Mouse (Mus musculus): ENCODE results near the gene Cdh15.

Gene Cdh15

GRCm38 (mm10) chr8:122891440-122891839 is 43.7 kb downstream of the Cdh15 start:
- peak; percentile 16 for DNase-seq (ENCODE audit: low read depth, low spot score)

- DNase-seq (ENCODE audit: low read depth, low spot score): no peak
Measured at GRCm38 (mm10) chr8:122893451-122893850, 45.7 kb downstream of the Cdh15 start.

- no peak for DNase-seq (ENCODE audit: low read depth, low spot score)
Measured at GRCm38 (mm10) chr8:122896317-122896716, 48.6 kb downstream of the Cdh15 start.

- no peak for DNase-seq (ENCODE audit: low read depth, low spot score)
Measured at GRCm38 (mm10) chr8:122897200-122897599, 49.4 kb downstream of the Cdh15 start.

- no peak for DNase-seq (ENCODE audit: low read depth, low spot score)
Measured at GRCm38 (mm10) chr8:122898018-122898417, 50.3 kb downstream of the Cdh15 start.

- no peak for DNase-seq (ENCODE audit: low read depth, low spot score)
Measured at GRCm38 (mm10) chr8:122898473-122898872, 50.7 kb downstream of the Cdh15 start.

- no peak for DNase-seq (ENCODE audit: low read depth, low spot score)
Measured at GRCm38 (mm10) chr8:122899085-122899484, 51.3 kb downstream of the Cdh15 start.

- DNase-seq (ENCODE audit: low read depth, low spot score): no peak
Measured at GRCm38 (mm10) chr8:122901476-122901875, 53.7 kb downstream of the Cdh15 start.

- DNase-seq (ENCODE audit: low read depth, low spot score): no peak
Measured at GRCm38 (mm10) chr8:122901892-122902515, 54.2 kb downstream of the Cdh15 start.

GRCm38 (mm10) chr8:122902581-122902980 is 54.8 kb downstream of the Cdh15 start:
- no peak for DNase-seq (ENCODE audit: low read depth, low spot score)

- no peak for DNase-seq (ENCODE audit: low read depth, low spot score)
Measured at GRCm38 (mm10) chr8:122903002-122903401, 55.2 kb downstream of the Cdh15 start.

- no peak for DNase-seq (ENCODE audit: low read depth, low spot score)
Measured at GRCm38 (mm10) chr8:122904496-122904895, 56.7 kb downstream of the Cdh15 start.

GRCm38 (mm10) chr8:122905346-122905745 is 57.6 kb downstream of the Cdh15 start:
- peak; percentile 92 for DNase-seq (ENCODE audit: low read depth, low spot score)

GRCm38 (mm10) chr8:122906463-122907021 is 58.8 kb downstream of the Cdh15 start:
- peak; percentile 100 for DNase-seq (ENCODE audit: low read depth, low spot score)

- DNase-seq (ENCODE audit: low read depth, low spot score): no peak
Measured at GRCm38 (mm10) chr8:122912150-122912549, 64.4 kb downstream of the Cdh15 start.

GRCm38 (mm10) chr8:122912871-122913270 is 65.1 kb downstream of the Cdh15 start:
- no peak for DNase-seq (ENCODE audit: low read depth, low spot score)

GRCm38 (mm10) chr8:122916766-122917165 is 69.0 kb downstream of the Cdh15 start:
- no peak for DNase-seq (ENCODE audit: low read depth, low spot score)

Data from 3T3-L1 (cell line).